Mouse (Mus musculus) CD4-positive helper T cell, adult 2 months (primary cell): Measurements from ENCODE around the gene 4930564D02Rik.

ENCODE experiments used
- DNase-seq: peaks from one replicate; pipeline ENCODE4 v3.0.0-alpha.2; 2012; ENCODE audit warnings: low read depth, missing footprints, low spot score

Gene 4930564D02Rik

DNA sequence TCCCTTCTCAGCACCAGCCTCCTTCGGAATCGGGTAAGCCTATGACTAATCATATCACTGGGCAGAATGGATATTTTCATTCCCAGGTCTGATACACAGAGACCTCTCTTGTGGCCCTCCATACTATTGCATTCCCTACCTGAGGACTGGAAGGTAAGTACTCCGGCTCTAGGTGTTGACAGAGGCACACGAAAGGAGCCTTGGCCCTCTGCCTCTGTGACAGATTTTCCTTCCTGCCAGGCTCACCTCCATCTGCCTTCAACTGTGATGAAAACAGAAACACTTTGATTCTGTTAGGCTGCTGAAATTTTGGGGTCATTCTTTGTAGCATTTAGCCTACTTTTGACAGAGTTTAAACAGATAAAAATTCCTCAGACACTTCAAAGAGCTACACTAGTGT lies 47.2 kb downstream of the 4930564D02Rik start:
- no peak for DNase-seq

DNA sequence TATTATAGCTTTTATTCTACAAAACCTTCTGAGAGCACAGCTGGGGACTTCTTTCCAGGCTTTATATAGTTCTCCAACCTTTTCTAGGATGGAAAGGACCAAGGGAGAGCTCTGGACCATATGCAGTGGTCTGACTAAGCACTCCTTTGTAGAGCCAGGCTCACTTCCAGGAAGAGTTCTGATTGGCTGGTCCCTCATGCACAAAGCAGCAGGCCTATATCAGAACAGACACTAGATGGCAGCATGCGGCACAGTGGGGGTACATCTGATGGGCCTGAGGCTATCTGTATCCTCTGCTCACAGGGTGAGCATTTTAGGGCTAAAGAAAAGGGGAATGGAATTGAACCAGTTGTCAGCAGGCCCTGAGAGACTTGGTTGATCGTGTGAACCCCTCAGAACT lies 47.6 kb downstream of the 4930564D02Rik start:
- DNase-seq, result peak; percentile 63

DNA sequence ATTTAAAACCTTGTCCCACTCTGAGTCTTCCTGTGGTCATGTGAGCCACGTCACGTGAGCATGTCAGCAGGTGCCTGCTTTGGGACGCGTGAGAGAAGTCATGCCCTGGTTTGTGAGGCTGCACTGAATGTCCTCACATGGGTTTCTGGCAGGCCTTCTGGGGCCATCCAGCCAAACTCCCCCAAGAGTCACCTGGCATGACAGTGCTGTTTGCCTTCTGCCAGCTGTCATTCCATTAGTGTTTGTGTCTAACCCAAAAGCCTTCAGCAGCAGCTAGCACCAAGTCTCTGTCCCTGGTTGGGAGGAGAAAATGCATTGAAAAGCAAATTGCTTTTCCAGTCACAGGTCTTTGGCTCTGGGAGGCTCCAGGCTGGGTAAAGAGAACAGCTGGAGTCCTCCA lies 50.0 kb downstream of the 4930564D02Rik start:
- no peak for DNase-seq

DNA sequence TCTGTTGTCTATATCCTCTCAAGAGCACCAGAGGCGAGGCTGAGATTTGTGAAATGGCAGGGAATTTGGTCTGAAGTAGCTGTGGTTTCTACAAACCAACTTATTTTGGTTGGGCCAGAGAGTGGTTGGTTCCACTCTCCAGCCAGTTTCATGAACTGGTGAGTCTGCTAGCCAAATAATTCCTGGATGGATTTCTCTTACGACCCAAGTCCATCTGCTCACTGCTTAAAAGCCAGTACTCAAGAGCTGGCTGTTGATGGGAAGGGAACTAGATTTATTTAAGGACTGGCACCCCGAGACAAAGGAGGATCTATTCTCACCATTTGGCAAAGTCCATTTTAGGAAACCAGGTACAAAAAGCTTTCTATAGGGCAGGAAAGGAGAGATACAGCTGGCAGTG lies 57.1 kb downstream of the 4930564D02Rik start:
- DNase-seq, result no peak

DNA sequence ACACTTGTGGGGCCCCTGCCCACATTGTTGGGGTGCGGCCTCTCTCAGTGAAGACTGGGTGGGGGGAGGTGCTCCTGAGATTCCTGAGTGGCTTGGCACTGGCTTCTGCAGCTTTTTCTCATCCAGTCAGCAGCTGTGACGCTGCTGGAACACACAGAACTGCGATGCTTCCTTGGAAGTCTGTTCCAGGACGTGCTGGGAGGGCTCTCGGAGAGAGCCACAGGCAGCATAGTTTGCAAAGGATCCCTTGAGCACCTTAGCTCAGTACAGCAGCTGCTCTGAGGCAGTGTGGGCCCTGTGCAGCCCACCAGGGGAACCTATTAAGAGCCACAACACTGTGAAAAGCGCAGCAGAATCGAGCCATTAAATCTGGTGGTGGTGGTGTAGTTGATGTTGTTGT lies 61.2 kb downstream of the 4930564D02Rik start:
- DNase-seq, result no peak
